Mouse (Mus musculus): Measurements from ENCODE around the gene Tspoap1. TPM values are rescaled to one million over a fixed set of nuclear protein-coding genes. Genes with fewer than 3 reads are reported as not detected.

Gene Tspoap1
- total RNA-seq, 2 experiments from 2014 or later = 0.13 TPM; not detected in 1

- intact Hi-C loops (cut with DNase I) = no loop called here
Observed at GRCm38 (mm10) chr11:87744964-87745363, 15.4 kb upstream of the Tspoap1 start.

GRCm38 (mm10) chr11:87745632-87746555, 14.4 kb upstream of the Tspoap1 start:
- no peak for DNase-seq
- intact Hi-C loops (cut with DNase I) = no loop called here

More at GRCm38 (mm10) chr11:87744964-87745363, 15.4 kb upstream of the Tspoap1 start:
- DNase-seq = no peak

- intact Hi-C loops (cut with DNase I) = no loop called here
- no peak for DNase-seq
Observed at GRCm38 (mm10) chr11:87747312-87747711, 13.0 kb upstream of the Tspoap1 start.

- intact Hi-C loops (cut with DNase I) = no loop called here
- DNase-seq = no peak
Observed at GRCm38 (mm10) chr11:87747716-87748115, 12.6 kb upstream of the Tspoap1 start.

GRCm38 (mm10) chr11:87748132-87749119, 11.9 kb upstream of the Tspoap1 start:
- intact Hi-C loops (cut with DNase I) = no loop called here
- DNase-seq = no peak

- intact Hi-C loops (cut with DNase I) = no loop called here
- DNase-seq = no peak
Observed at GRCm38 (mm10) chr11:87749192-87750042, 10.9 kb upstream of the Tspoap1 start.

- intact Hi-C loops (cut with DNase I) = no loop called here
- no peak for DNase-seq
Observed at GRCm38 (mm10) chr11:87750043-87750421, 10.3 kb upstream of the Tspoap1 start.

GRCm38 (mm10) chr11:87750521-87750920, 9.8 kb upstream of the Tspoap1 start:
- intact Hi-C loops (cut with DNase I) = no loop called here

GRCm38 (mm10) chr11:87751031-87751430, 9.3 kb upstream of the Tspoap1 start:
- intact Hi-C loops (cut with DNase I) = no loop called here

More at GRCm38 (mm10) chr11:87750521-87750920, 9.8 kb upstream of the Tspoap1 start:
- no peak for DNase-seq

GRCm38 (mm10) chr11:87751491-87751966, 8.8 kb upstream of the Tspoap1 start:
- intact Hi-C loops (cut with DNase I) = no loop called here
- DNase-seq = no peak

More at GRCm38 (mm10) chr11:87751031-87751430, 9.3 kb upstream of the Tspoap1 start:
- no peak for DNase-seq

- intact Hi-C loops (cut with DNase I) = no loop called here
Observed at GRCm38 (mm10) chr11:87752307-87752706, 8.0 kb upstream of the Tspoap1 start.

GRCm38 (mm10) chr11:87753255-87753654, 7.1 kb upstream of the Tspoap1 start:
- intact Hi-C loops (cut with DNase I) = no loop called here
- DNase-seq = no peak

More at GRCm38 (mm10) chr11:87752307-87752706, 8.0 kb upstream of the Tspoap1 start:
- no peak for DNase-seq

GRCm38 (mm10) chr11:87753891-87754501, 6.3 kb upstream of the Tspoap1 start:
- no peak for DNase-seq
- intact Hi-C loops (cut with DNase I) = no loop called here

GRCm38 (mm10) chr11:87754603-87755002, 5.7 kb upstream of the Tspoap1 start:
- intact Hi-C loops (cut with DNase I) = no loop called here
- DNase-seq = no peak

- DNase-seq = peak in 1 of 2 experiments; percentile 36
- intact Hi-C loops (cut with DNase I) = no loop called here
Observed at GRCm38 (mm10) chr11:87755360-87756017, 4.9 kb upstream of the Tspoap1 start.

- intact Hi-C loops (cut with DNase I) = no loop called here
- DNase-seq = no peak
Observed at GRCm38 (mm10) chr11:87756251-87756820, 4.0 kb upstream of the Tspoap1 start.

- intact Hi-C loops (cut with DNase I) = no loop called here
- no peak for DNase-seq
Observed at GRCm38 (mm10) chr11:87757001-87757954, 3.1 kb upstream of the Tspoap1 start.
